Mouse (Mus musculus): ENCODE data around the gene Olfr995. TPM values are rescaled to one million over a fixed set of nuclear protein-coding genes. Genes with fewer than 3 reads are reported as not detected.

Gene Olfr995
- not detected for polyA plus RNA-seq (2015; fragmentation: Illumina TruSeq; extraction: RNeasy Lipid Tissue Mini Kit (QIAGEN cat#74804); ENCODE audit: insufficient read depth, low replicate concordance)

DNA sequence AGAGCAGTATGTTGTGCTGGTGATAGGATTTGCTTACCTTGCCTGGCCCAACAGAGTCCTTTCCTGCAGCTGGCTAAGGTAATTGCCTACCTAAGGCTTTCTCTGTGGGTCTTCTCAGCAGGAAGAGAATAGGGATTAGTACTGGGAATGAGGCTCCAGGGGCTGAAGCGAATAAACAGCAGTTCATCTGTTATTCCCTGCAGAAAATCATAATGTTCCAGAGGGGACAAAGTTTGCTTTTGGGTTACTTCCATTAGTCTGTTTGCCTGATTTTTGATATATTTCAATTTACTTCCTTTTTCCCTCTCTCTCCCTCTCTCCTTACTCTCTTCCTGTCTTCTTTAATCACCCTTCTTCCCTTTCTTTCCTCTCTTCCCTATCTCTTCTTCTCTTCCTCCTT lies at the start of gene Olfr995:
Gene Olfr995 (minus strand): TSS at position 101 of the 400 bp plus-strand sequence.

DNA sequence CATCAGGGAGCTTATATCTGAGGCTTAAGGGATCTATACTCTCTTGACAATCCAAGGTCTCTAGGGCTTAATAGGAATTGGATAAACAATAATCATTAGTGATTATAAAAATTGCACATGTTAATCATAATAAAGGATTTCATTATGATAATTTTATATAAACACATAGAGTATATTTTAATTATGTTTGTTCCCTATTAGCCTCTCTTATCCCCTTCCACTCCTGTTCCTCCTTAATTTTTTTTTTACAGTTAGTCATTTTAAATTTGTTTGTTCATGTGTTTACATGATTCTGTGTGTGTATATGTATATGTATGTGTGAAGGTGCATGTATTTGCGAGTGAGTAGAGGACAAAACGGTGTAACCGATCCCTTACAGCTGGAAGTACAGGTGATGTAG lies 7.1 kb downstream of the Olfr995 start, which contains the start of gene Olfr994:
Gene Olfr994 (minus strand): TSS at position 101 of the 400 bp plus-strand sequence.

DNA sequence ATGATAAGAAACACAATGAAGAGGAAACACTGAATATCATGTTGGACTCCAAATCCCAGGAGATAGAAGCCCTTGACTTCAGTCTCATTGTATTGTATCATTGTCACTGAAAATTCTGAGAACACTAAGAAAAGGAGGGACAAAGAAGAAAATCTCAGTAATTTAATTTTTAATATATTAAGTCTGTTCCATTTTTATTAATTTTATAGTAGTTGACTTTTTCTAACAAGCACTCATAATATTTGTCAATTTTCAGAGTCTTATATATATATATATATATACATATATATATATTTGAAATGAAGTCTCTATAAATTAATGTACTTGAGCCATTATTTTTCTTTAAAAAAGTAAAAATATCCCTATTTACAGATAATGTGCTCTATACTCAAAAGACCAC lies 28.7 kb downstream of the Olfr995 start, which contains the start of gene Olfr993:
Gene Olfr993 (minus strand): TSS at position 101 of the 400 bp plus-strand sequence.

DNA sequence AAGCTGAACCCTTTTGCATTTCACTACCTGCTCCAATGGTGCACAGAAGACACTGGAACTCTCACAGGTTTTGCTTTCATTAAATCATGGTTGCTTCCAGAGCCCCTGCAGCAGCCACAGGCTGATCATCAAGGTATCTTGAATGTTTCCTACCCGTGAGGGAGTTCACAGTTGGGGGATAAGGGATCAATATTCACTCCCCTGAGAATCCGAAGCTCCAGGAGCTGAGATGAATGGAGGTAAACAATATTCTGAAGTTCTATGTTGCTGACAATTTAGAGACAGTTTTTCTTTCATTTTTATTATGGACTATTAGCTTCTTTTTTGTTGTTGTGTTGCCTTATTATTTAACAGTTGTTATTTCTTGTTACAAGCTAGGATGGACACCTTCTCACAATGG lies 34.1 kb downstream of the Olfr995 start, which contains the start of gene Olfr992:
Gene Olfr992 (minus strand): TSS at position 101 of the 400 bp plus-strand sequence.

Other genes starting within 250 kb of the Olfr995 start
- 0.81 TPM for gene Lrrc55, start 246.4 kb downstream of the Olfr995 start, polyA plus RNA-seq (2015; fragmentation: Illumina TruSeq; extraction: RNeasy Lipid Tissue Mini Kit (QIAGEN cat#74804); ENCODE audit: insufficient read depth, low replicate concordance)
- not detected for gene Olfr987, start 104.3 kb downstream of the Olfr995 start, polyA plus RNA-seq (2015; fragmentation: Illumina TruSeq; extraction: RNeasy Lipid Tissue Mini Kit (QIAGEN cat#74804); ENCODE audit: insufficient read depth, low replicate concordance)
- not detected for gene Olfr988, start 80.4 kb downstream of the Olfr995 start, polyA plus RNA-seq (2015; fragmentation: Illumina TruSeq; extraction: RNeasy Lipid Tissue Mini Kit (QIAGEN cat#74804); ENCODE audit: insufficient read depth, low replicate concordance)
- gene Olfr992, start 34.2 kb downstream of the Olfr995 start, polyA plus RNA-seq (2015; fragmentation: Illumina TruSeq; extraction: RNeasy Lipid Tissue Mini Kit (QIAGEN cat#74804); ENCODE audit: insufficient read depth, low replicate concordance), result not detected
- gene Olfr993, start 28.8 kb downstream of the Olfr995 start, polyA plus RNA-seq (2015; fragmentation: Illumina TruSeq; extraction: RNeasy Lipid Tissue Mini Kit (QIAGEN cat#74804); ENCODE audit: insufficient read depth, low replicate concordance), result not detected
- not detected for gene Olfr994, start 7.2 kb downstream of the Olfr995 start, polyA plus RNA-seq (2015; fragmentation: Illumina TruSeq; extraction: RNeasy Lipid Tissue Mini Kit (QIAGEN cat#74804); ENCODE audit: insufficient read depth, low replicate concordance)
- gene 4833423E24Rik, start 75.4 kb upstream of the Olfr995 start, polyA plus RNA-seq (2015; fragmentation: Illumina TruSeq; extraction: RNeasy Lipid Tissue Mini Kit (QIAGEN cat#74804); ENCODE audit: insufficient read depth, low replicate concordance), result not detected
- not detected for gene Olfr996, start 135.6 kb upstream of the Olfr995 start, polyA plus RNA-seq (2015; fragmentation: Illumina TruSeq; extraction: RNeasy Lipid Tissue Mini Kit (QIAGEN cat#74804); ENCODE audit: insufficient read depth, low replicate concordance)
- not detected for gene Olfr998, start 145.3 kb upstream of the Olfr995 start, polyA plus RNA-seq (2015; fragmentation: Illumina TruSeq; extraction: RNeasy Lipid Tissue Mini Kit (QIAGEN cat#74804); ENCODE audit: insufficient read depth, low replicate concordance)
- gene Olfr1000, start 168.3 kb upstream of the Olfr995 start, polyA plus RNA-seq (2015; fragmentation: Illumina TruSeq; extraction: RNeasy Lipid Tissue Mini Kit (QIAGEN cat#74804); ENCODE audit: insufficient read depth, low replicate concordance), result not detected
- not detected for gene Olfr1002, start 207.1 kb upstream of the Olfr995 start, polyA plus RNA-seq (2015; fragmentation: Illumina TruSeq; extraction: RNeasy Lipid Tissue Mini Kit (QIAGEN cat#74804); ENCODE audit: insufficient read depth, low replicate concordance)
- gene Olfr154, start 220.8 kb upstream of the Olfr995 start, polyA plus RNA-seq (2015; fragmentation: Illumina TruSeq; extraction: RNeasy Lipid Tissue Mini Kit (QIAGEN cat#74804); ENCODE audit: insufficient read depth, low replicate concordance), result not detected
- gene Olfr1006, start 235.1 kb upstream of the Olfr995 start, polyA plus RNA-seq (2015; fragmentation: Illumina TruSeq; extraction: RNeasy Lipid Tissue Mini Kit (QIAGEN cat#74804); ENCODE audit: insufficient read depth, low replicate concordance), result not detected
- not detected for gene Olfr1008, start 245.8 kb upstream of the Olfr995 start, polyA plus RNA-seq (2015; fragmentation: Illumina TruSeq; extraction: RNeasy Lipid Tissue Mini Kit (QIAGEN cat#74804); ENCODE audit: insufficient read depth, low replicate concordance)